Mouse (Mus musculus) myocyte (in vitro differentiated cells): Measurements from ENCODE around the gene Clic3.

ENCODE experiments used
- CEBPB ChIP-seq: IDR thresholded peaks from 2 replicates; pipeline ENCODE4 v1.6.1; 2011; ENCODE audit warnings: mild to moderate bottlenecking, moderate library complexity; ENCODE audit not compliant: poor library complexity, insufficient read depth, severe bottlenecking
- E2F4 ChIP-seq: IDR thresholded peaks from one replicate; pipeline ENCODE4 v1.6.1; 2011; ENCODE audit warnings: mild to moderate bottlenecking, control low read depth, moderate library complexity; ENCODE audit not compliant: insufficient read depth
- MAX ChIP-seq: IDR thresholded peaks from one replicate; pipeline ENCODE4 v1.6.1; 2011; ENCODE audit warnings: low read depth, mild to moderate bottlenecking, control low read depth
- MYOD1 ChIP-seq, 3 experiments: IDR thresholded peaks; one replicate each; pipeline ENCODE4 v1.6.1; 2011; ENCODE audit warnings: control low read depth in 2 of 3, low read depth in 2 of 3, mild to moderate bottlenecking in 2 of 3, moderate library complexity in 1 of 3; ENCODE audit not compliant: insufficient read length in 2 of 3, control insufficient read depth in 1 of 3
- MYOG ChIP-seq, 3 experiments: IDR thresholded peaks; one replicate each; pipeline ENCODE4 v1.6.1; 2011; ENCODE audit warnings: control low read depth in 2 of 3, low read depth in 2 of 3, mild to moderate bottlenecking in 2 of 3; ENCODE audit not compliant: insufficient read length in 2 of 3, control insufficient read depth in 1 of 3, insufficient read depth in 1 of 3
- POLR2A ChIP-seq: IDR thresholded peaks from one replicate; pipeline ENCODE4 v1.6.1; 2011; ENCODE audit warnings: low read depth, mild to moderate bottlenecking, control low read depth, moderate library complexity; ENCODE audit not compliant: insufficient read length
- POLR2AphosphoS2 ChIP-seq: IDR thresholded peaks from one replicate; pipeline ENCODE4 v1.6.1; 2011; ENCODE audit warnings: low read depth, control low read depth; ENCODE audit not compliant: insufficient read length
- REST ChIP-seq: IDR thresholded peaks from one replicate; pipeline ENCODE4 v1.6.1; 2011; ENCODE audit warnings: mild to moderate bottlenecking, control low read depth, moderate library complexity; ENCODE audit not compliant: insufficient read depth, insufficient read length
- TCF12 ChIP-seq: IDR thresholded peaks from one replicate; pipeline ENCODE4 v1.6.1; 2011; ENCODE audit warnings: mild to moderate bottlenecking, control low read depth; ENCODE audit not compliant: poor library complexity, insufficient read depth, severe bottlenecking
- USF1 ChIP-seq: IDR thresholded peaks from one replicate; pipeline ENCODE4 v1.6.1; 2011; ENCODE audit warnings: low read depth, mild to moderate bottlenecking, control low read depth, moderate library complexity

DNA sequence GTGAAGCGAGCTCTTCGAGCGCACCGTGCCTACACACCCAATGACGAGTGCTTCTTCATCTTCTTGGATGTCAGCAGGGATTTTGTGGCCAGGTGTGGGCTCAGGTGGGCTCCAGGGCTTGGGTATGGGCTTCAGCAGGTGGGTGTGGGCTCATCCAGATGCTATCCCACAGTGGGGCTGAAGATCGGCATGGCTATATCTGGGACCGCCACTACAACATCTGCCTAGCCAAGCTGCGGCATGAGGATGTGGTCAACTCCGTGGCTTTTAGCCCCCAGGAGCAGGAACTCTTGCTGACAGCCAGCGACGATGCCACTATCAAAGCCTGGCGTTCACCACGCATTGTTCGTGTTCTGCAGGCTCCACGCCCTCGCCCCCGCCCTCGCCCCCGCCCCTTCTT lies 47.9 kb downstream of the Clic3 start:
- TF ChIP-seq POLR2A (no peak), POLR2AphosphoS2 (no peak), MAX (no peak), E2F4 (no peak), TCF12 (no peak), USF1 (no peak), CEBPB (no peak), MYOD1 (IDR thresholded peaks at IDR 0.05; ENCODE audit: control insufficient read depth in 1 of 3, insufficient read length in 2 of 3, low read depth in 2 of 3) (no peak), REST (no peak), MYOG (IDR thresholded peaks at IDR 0.05; ENCODE audit: control insufficient read depth in 1 of 3, insufficient read depth in 1 of 3, insufficient read length in 2 of 3, low read depth in 2 of 3) (no peak)
